Mouse (Mus musculus) hindbrain, postnatal 0 days (tissue): ENCODE measurements around the gene Itgb6. TPM values are rescaled to one million over a fixed set of nuclear protein-coding genes. Genes with fewer than 3 reads are reported as not detected.

ENCODE experiments used
- ATAC-seq: fragments of 200-750 bp; cut with Nextera tagmentation; 2 replicates; pipeline ENCODE4 v1.8.0; 2017; ENCODE audit warnings: mild to moderate bottlenecking, moderate TSS enrichment, moderate library complexity
- DNase-seq: peaks from one replicate; pipeline ENCODE4 v3.0.0-alpha.2; 2015; ENCODE audit warnings: low spot score
- H3K27ac ChIP-seq: fragments of 300-500 bp; sonication (generic); 2 replicates; pipeline ENCODE4 v1.5.1; 2014; ENCODE audit warnings: mild to moderate bottlenecking
- H3K27me3 ChIP-seq: fragments of 300-500 bp; sonication (generic); 2 replicates; pipeline ENCODE4 v1.6.1; 2014; ENCODE audit warnings: low read length, mixed read lengths; ENCODE audit not compliant: insufficient read depth
- H3K36me3 ChIP-seq: fragments of 300-500 bp; sonication (generic); 2 replicates; pipeline ENCODE4 v1.6.1; 2014; ENCODE audit warnings: low read length, mixed read lengths; ENCODE audit not compliant: insufficient read depth
- H3K4me1 ChIP-seq: fragments of 300-500 bp; sonication (generic); 2 replicates; pipeline ENCODE4 v1.6.1; 2014; ENCODE audit warnings: antibody characterized with exemption, low read length, mixed read lengths; ENCODE audit not compliant: insufficient read depth
- H3K4me2 ChIP-seq: fragments of 300-500 bp; sonication (generic); 2 replicates; pipeline ENCODE4 v1.6.1; 2014; ENCODE audit warnings: low read depth, mild to moderate bottlenecking, low read length, moderate library complexity, mixed read lengths
- H3K4me3 ChIP-seq: fragments of 300-500 bp; sonication (generic); 2 replicates; pipeline ENCODE4 v1.5.1; 2014; ENCODE audit warnings: low read length
- H3K9ac ChIP-seq: fragments of 300-500 bp; sonication (generic); replicated peaks from 2 replicates; pipeline ENCODE4 v1.6.1; 2014; ENCODE audit warnings: mild to moderate bottlenecking, low read length, moderate library complexity, mixed read lengths
- H3K9me3 ChIP-seq: fragments of 300-500 bp; sonication (generic); 2 replicates; pipeline ENCODE4 v1.6.1; 2016; ENCODE audit warnings: low read length, mixed read lengths
- CTCF ChIP-seq: IDR thresholded peaks from 2 replicates; pipeline ENCODE4 v1.5.1; 2016; ENCODE audit warnings: antibody characterized with exemption, control low read depth, low read depth
- WGBS: fragments of 180-500 bp; shearing (Covaris S2); extraction: QIAGEN DNeasy Blood & Tissue Kit; methylation state at CpG from one replicate; pipeline ENCODE4 v1.1.7; 2014; 5-methylcytosine and 5-hydroxymethylcytosine counted together
- polyA plus RNA-seq: library from polyadenylated mRNA; unstranded; fragments of >200 nt; fragmentation: Nextera tagmentation; extraction: Ambion mirVana; gene quantifications from 2 replicates; pipeline ENCODE4 v1.2.1, GENCODE M21; 2015
- total RNA-seq: library from RNA; depleted of rRNA; stranded (reverse); fragments of >200 nt; gene quantifications from 2 replicates; pipeline ENCODE4 v1.2.3, GENCODE M21; 2014

Itgb6 gene
- total and polyA plus RNA-seq, 2 experiments from 2014 or later, result 0.05 to 0.08 TPM

GRCm38 (mm10) chr2:60697530-60697929, 24.9 kb downstream of the Itgb6 start:
- Histone ChIP-seq H3K27me3 (no peaks in the 10 kb centered on the region), H3K9me3 (no peaks in the 10 kb centered on the region), H3K4me2 (no peak overlapping the region), H3K4me3 (no peak overlapping the region), H3K4me1 (no peaks in the 10 kb centered on the region), H3K27ac (no peak overlapping the region), H3K9ac (no peak overlapping the region), H3K36me3 (no peaks in the 10 kb centered on the region)
- TF ChIP-seq CTCF, result no peak
- 42% methylated on average over 7 of the region's 7 CpGs for WGBS
- ATAC-seq (peak; percentile 19; the same call in 1 of the 2 replicates), DNase-seq (no peak)

DNA sequence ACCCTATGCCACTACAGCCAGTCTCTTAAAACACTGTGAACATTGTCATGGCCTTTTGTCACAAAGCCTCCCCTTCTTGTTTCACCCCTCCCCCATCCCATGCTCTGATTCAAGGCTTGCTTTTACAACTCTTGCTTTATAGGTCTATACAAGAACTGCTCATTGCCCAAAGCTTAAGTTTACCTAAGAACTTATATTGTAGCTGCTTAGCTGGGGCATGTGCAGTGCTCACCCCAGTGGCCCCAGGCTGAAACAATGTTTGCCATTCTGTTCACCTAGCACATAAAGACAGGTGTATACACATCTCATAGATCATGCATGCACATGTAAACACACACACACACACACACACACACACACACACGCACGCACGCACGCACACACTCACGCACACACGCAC, 25.9 kb downstream of the Itgb6 start:
- Histone ChIP-seq H3K27ac (no peak overlapping the region), H3K36me3 (no peaks in the 10 kb centered on the region), H3K9ac (no peak overlapping the region), H3K27me3 (no peaks in the 10 kb centered on the region), H3K4me3 (no peak overlapping the region), H3K9me3 (no peaks in the 10 kb centered on the region), H3K4me1 (no peaks in the 10 kb centered on the region), H3K4me2 (no peak overlapping the region)
- DNase-seq, result no peak
- ATAC-seq, result no peak
- WGBS, result 91% methylated on average over 6 of the region's 6 CpGs
- TF ChIP-seq CTCF, result no peak

DNA sequence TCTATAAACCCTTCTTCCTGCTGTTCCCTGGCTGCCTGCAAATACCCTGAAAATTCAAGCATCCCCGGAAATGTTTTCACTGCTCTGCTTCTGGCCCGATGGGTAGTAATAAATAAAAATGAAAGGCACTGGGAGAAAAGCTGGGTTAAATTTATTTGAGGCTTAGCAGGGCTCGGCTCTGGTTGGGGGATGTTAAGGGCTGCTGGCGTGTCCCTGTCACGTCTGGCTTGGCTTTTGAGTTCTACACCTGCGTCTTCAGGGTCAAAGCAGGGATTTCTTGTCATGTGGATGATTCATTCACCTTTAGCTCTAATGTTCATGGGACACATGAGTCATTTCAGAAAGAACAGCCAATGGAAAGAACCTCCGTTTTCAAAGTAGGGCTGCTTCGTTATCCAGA, 26.7 kb downstream of the Itgb6 start:
- TF ChIP-seq CTCF, result no peak
- Histone ChIP-seq H3K4me2 (no peak overlapping the region), H3K36me3 (no peaks in the 10 kb centered on the region), H3K27ac (no peak overlapping the region), H3K9me3 (no peaks in the 10 kb centered on the region), H3K9ac (no peak overlapping the region), H3K4me3 (no peak overlapping the region), H3K4me1 (no peaks in the 10 kb centered on the region), H3K27me3 (no peaks in the 10 kb centered on the region)
- 74% methylated on average over 8 of the region's 8 CpGs for WGBS
- no peak; the same call in 1 of the 2 replicates for ATAC-seq
- no peak for DNase-seq

- 81% methylated on average over 8 of the region's 8 CpGs for WGBS
- H3K4me2 ChIP-seq, result no peak overlapping the region
- H3K9ac ChIP-seq, result no peak overlapping the region
- no peak for TF ChIP-seq CTCF
- no peaks in the 10 kb centered on the region for H3K36me3 ChIP-seq
- DNase-seq (no peak), ATAC-seq (no peak)
- no peak overlapping the region for H3K4me3 ChIP-seq
- H3K9me3 ChIP-seq, result no peaks in the 10 kb centered on the region
- H3K4me1 ChIP-seq, result no peaks in the 10 kb centered on the region
- H3K27me3 ChIP-seq, result no peaks in the 10 kb centered on the region
- H3K27ac ChIP-seq, result no peak overlapping the region
Measured at GRCm38 (mm10) chr2:60694563-60694962, 27.9 kb downstream of the Itgb6 start.

DNA sequence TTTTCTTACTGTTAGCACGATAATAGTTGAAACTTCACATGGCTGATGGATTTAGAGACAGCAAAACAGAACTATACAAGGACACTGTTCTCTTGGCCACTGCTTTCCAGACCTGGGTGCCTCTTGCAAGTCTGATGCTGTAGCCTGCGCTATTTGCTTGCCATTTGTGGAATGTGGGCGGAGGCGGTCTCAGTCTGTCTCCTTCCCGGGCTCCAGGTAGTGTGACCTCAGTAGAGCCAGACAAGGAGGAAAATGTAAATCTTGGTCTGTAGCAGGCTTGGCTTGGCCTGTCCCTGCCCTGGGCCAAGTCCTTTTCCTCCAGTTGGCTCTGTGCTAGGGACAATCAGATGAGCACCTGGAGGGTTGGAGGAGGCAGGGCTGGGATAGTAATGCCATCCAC, 30.2 kb downstream of the Itgb6 start:
- TF ChIP-seq CTCF, result no peak
- no peaks in the 10 kb centered on the region for H3K27me3 ChIP-seq
- 79% methylated on average over 5 of the region's 5 CpGs for WGBS
- H3K4me2 ChIP-seq, result no peak overlapping the region
- DNase-seq, result no peak
- no peak for ATAC-seq
- H3K9me3 ChIP-seq, result no peaks in the 10 kb centered on the region
- no peaks in the 10 kb centered on the region for H3K36me3 ChIP-seq
- no peak overlapping the region for H3K27ac ChIP-seq
- H3K4me1 ChIP-seq, result 0 out of 2 replicates have a peak, but pooled peaks cover 5% of the 10 kb centered on the region
- no peak overlapping the region for H3K9ac ChIP-seq
- no peak overlapping the region for H3K4me3 ChIP-seq

DNA sequence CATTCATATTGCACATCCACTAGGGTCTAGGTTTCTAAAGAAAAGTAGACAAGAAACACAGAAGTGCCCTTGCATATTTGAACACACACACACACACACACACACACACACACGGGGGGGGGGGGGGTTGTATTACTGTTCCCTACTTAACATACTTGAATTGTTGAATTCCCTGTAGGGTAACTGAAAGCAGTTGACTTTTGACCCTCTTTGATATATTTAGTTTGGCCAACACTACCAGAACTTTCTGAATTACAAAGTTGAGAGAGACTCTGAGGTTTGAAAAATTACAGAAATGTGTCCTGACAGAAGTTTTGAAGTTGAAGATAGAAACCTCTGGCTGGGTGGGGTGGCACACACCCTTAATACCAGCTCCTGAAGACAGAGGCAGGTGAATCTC, 32.2 kb downstream of the Itgb6 start:
- Histone ChIP-seq H3K27ac (no peak overlapping the region), H3K27me3 (no peaks in the 10 kb centered on the region), H3K4me1 (0 out of 2 replicates have a peak, but pooled peaks cover 5% of the 10 kb centered on the region), H3K4me3 (no peak overlapping the region), H3K9me3 (no peaks in the 10 kb centered on the region), H3K36me3 (no peaks in the 10 kb centered on the region), H3K4me2 (no peak overlapping the region), H3K9ac (no peak overlapping the region)
- 75% methylated on average over 1 of the region's 1 CpGs for WGBS
- ATAC-seq, result no peak
- no peak for DNase-seq
- TF ChIP-seq CTCF, result no peak

GRCm38 (mm10) chr2:60688944-60689615, 33.4 kb downstream of the Itgb6 start:
- ATAC-seq, result peak; percentile 76
- Histone ChIP-seq H3K27ac (no peak overlapping the region), H3K4me3 (no peak overlapping the region), H3K4me1 (0 out of 2 replicates have a peak, but pooled peaks cover 5% of the 10 kb centered on the region), H3K9ac (no peak overlapping the region), H3K9me3 (no peaks in the 10 kb centered on the region), H3K27me3 (no peaks in the 10 kb centered on the region), H3K36me3 (no peaks in the 10 kb centered on the region), H3K4me2 (no peak overlapping the region)
- TF ChIP-seq CTCF, result no peak
- 51% methylated on average over 14 of the region's 14 CpGs for WGBS
- peak; percentile 22 for DNase-seq
